Mouse (Mus musculus): ENCODE data around the gene Ndufaf7. TPM values are rescaled to one million over a fixed set of nuclear protein-coding genes. Genes with fewer than 3 reads are reported as not detected.

Ndufaf7 gene
- polyA plus RNA-seq, 1 experiment = 27.8 TPM

GRCm38 (mm10) chr17:78992303-78993027, 55.5 kb downstream of the Ndufaf7 start:
- H3K27ac ChIP-seq (ENCODE audit: insufficient read depth, low read depth, low read length) = no peak overlapping the region
- TF ChIP-seq CTCF (IDR thresholded peaks at IDR 0.05; ENCODE audit: low read depth, low read length) = no peak
- no peak for TF ChIP-seq POLR2A (IDR thresholded peaks at IDR 0.05; ENCODE audit: borderline replicate concordance, low read depth, low read length)
- peaks cover 16% of the 10 kb centered on the region for H3K4me1 ChIP-seq (ENCODE audit: control insufficient read depth, insufficient read depth, low read length)
- H3K4me3 ChIP-seq (ENCODE audit: insufficient read depth, low read length) = no peak overlapping the region

GRCm38 (mm10) chr17:78993670-78994069, 56.7 kb downstream of the Ndufaf7 start:
- no peak for TF ChIP-seq POLR2A (IDR thresholded peaks at IDR 0.05; ENCODE audit: borderline replicate concordance, low read depth, low read length)
- no peak for TF ChIP-seq CTCF (IDR thresholded peaks at IDR 0.05; ENCODE audit: low read depth, low read length)
- H3K27ac ChIP-seq (ENCODE audit: insufficient read depth, low read depth, low read length) = no peak overlapping the region
- H3K4me1 ChIP-seq (ENCODE audit: control insufficient read depth, insufficient read depth, low read length) = peaks cover 19% of the 10 kb centered on the region
- no peak overlapping the region for H3K4me3 ChIP-seq (ENCODE audit: insufficient read depth, low read length)

- Histone ChIP-seq H3K27ac (ENCODE audit: insufficient read depth, low read depth, low read length) (no peak overlapping the region), H3K4me3 (ENCODE audit: insufficient read depth, low read length) (no peak overlapping the region), H3K4me1 (ENCODE audit: control insufficient read depth, insufficient read depth, low read length) (peaks cover 19% of the 10 kb centered on the region)
- no peak for TF ChIP-seq POLR2A (IDR thresholded peaks at IDR 0.05; ENCODE audit: borderline replicate concordance, low read depth, low read length)
- TF ChIP-seq CTCF (IDR thresholded peaks at IDR 0.05; ENCODE audit: low read depth, low read length) = no peak
Observed at GRCm38 (mm10) chr17:78994382-78994781, 57.4 kb downstream of the Ndufaf7 start.

GRCm38 (mm10) chr17:78994931-78995820, 58.2 kb downstream of the Ndufaf7 start:
- no peak for TF ChIP-seq CTCF (IDR thresholded peaks at IDR 0.05; ENCODE audit: low read depth, low read length)
- TF ChIP-seq POLR2A (IDR thresholded peaks at IDR 0.05; ENCODE audit: borderline replicate concordance, low read depth, low read length) = no peak
- Histone ChIP-seq H3K4me1 (ENCODE audit: control insufficient read depth, insufficient read depth, low read length) (peaks cover 20% of the 10 kb centered on the region), H3K27ac (ENCODE audit: insufficient read depth, low read depth, low read length) (no peak overlapping the region), H3K4me3 (ENCODE audit: insufficient read depth, low read length) (no peak overlapping the region)

Other genes starting within 250 kb of the Ndufaf7 start
- gene Strn, start 199.9 kb upstream of the Ndufaf7 start, polyA plus RNA-seq (2012; ENCODE audit: insufficient read depth, insufficient read length, missing spikeins) = 16.0 and 18.7 TPM in 2 replicates
- 16.3 and 19.6 TPM in 2 replicates for gene Heatr5b, start 101.8 kb upstream of the Ndufaf7 start, polyA plus RNA-seq (2012; ENCODE audit: insufficient read depth, insufficient read length, missing spikeins)
- 36.4 and 38.3 TPM in 2 replicates for gene Gpatch11, start 101.6 kb upstream of the Ndufaf7 start, polyA plus RNA-seq (2012; ENCODE audit: insufficient read depth, insufficient read length, missing spikeins)
- 45.8 and 51.8 TPM in 2 replicates for gene Eif2ak2, start 54.6 kb upstream of the Ndufaf7 start, polyA plus RNA-seq (2012; ENCODE audit: insufficient read depth, insufficient read length, missing spikeins)
- gene Sult6b1, start 30.1 kb upstream of the Ndufaf7 start, polyA plus RNA-seq (2012; ENCODE audit: insufficient read depth, insufficient read length, missing spikeins) = not detected in 2 replicates
- gene Cebpzos, start 20.6 kb upstream of the Ndufaf7 start, polyA plus RNA-seq (2012; ENCODE audit: insufficient read depth, insufficient read length, missing spikeins) = 27.6 and 31.0 TPM in 2 replicates
- 20.7 and 27.8 TPM in 2 replicates for gene Cebpz, start 70 bp upstream of the Ndufaf7 start, polyA plus RNA-seq (2012; ENCODE audit: insufficient read depth, insufficient read length, missing spikeins)
- 15.4 and 17.5 TPM in 2 replicates for gene Prkd3, start 83.7 kb downstream of the Ndufaf7 start, polyA plus RNA-seq (2012; ENCODE audit: insufficient read depth, insufficient read length, missing spikeins)
- gene Qpct, start 114.8 kb downstream of the Ndufaf7 start, polyA plus RNA-seq (2012; ENCODE audit: insufficient read depth, insufficient read length, missing spikeins) = 7.9 and 8.6 TPM in 2 replicates

Measured in bone marrow macrophage, adult 2 months (primary cell).